Mouse (Mus musculus): ENCODE data around the gene Cd300a.

DNA sequence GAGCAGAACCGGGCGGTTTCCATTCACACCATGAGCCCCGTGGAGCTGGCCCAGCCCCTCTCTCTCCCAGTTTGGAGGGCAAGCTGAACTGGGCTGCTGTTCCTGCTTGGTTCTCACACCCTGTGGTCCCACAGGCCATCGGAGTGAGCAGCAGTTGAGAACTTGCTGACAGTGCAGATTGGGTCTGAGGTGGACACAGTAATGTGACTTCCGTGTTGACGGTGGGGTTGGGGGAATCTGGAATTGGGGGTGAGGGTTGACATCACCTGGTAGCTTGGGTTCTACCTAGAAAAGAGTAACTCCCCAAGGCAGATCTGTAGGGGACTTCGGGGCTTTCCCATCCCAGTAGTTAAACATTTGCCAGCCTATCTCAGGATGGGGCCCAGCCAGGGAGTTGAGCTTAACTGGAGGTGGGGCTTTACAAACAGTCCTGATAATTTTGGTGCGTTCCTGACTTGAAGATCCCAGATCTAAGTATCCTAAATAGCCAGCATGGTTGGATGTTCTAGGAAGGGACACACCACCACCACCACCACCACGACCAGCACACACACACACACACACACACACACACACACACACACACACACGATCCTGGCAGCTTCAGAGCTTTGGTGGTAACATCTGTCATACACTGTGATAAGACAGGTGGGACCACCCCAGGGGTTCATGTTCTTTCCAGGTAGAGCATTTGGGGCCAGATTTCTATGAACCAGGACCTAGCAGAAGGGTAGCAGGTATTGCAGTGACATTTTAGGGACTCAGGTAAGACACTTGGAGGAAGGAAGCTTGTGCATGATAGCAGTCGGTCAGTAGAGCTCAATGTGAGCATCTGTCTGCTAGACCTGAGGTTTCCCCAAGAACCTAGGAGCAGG is 22.2 kb upstream of the Cd300a start:
- TF ChIP-seq GATA1 (IDR thresholded peaks at IDR 0.05; ENCODE audit: low read length) (no peak), TAL1 (IDR thresholded peaks at IDR 0.05; ENCODE audit: low read length) (no peak)

Data from erythroblast, embryonic 14.5 days (primary cell).